Mouse (Mus musculus): ENCODE results near the gene Gsg1l. TPM values are rescaled to one million over a fixed set of nuclear protein-coding genes. Genes with fewer than 3 reads are reported as not detected.

The Gsg1l gene
- total and polyA plus RNA-seq, 2 experiments from 2014 or later: 17.8 to 42.7 TPM

- H3K4me3 ChIP-seq (ENCODE audit: low read depth, low read length): peak overlapping the region; percentile 70
- ATAC-seq (ENCODE audit: low FRiP score) (no peak), DNase-seq (ENCODE audit: low spot score) (no peak)
Measured at GRCm38 (mm10) chr7:126080949-126081654, 1.1 kb downstream of the Gsg1l start.

DNA sequence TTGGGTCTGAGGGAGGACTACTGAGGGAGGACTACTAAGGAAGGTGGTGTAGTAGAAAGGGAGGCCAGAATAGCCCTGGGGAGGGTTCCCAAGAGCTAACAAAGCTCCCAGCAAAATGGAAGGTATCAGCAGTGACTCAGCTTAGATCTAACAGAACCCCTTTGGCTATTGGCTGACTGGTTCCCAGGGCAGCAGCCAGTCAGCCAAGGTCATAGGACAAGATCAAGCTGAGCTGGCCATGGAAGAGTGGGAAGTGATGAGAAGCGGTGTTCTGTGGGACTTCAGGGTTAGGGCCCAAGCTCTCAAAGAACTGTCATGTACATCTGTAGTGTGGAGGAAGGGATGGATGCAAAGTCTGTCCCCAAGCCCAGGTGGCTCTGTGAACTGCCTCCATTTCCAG is 5.3 kb downstream of the Gsg1l start:
- ATAC-seq (ENCODE audit: low FRiP score) (no peak), DNase-seq (ENCODE audit: low spot score) (no peak)
- no peak for TF ChIP-seq CTCF (IDR thresholded peaks at IDR 0.05)
- H3K36me3 ChIP-seq (ENCODE audit: insufficient read depth, low read length): no peaks in the 10 kb centered on the region
- H3K4me3 ChIP-seq (ENCODE audit: low read depth, low read length): no peak overlapping the region
- no peak overlapping the region for H3K4me2 ChIP-seq (ENCODE audit: low read depth, low read length, poor library complexity, severe bottlenecking)
- no peaks in the 10 kb centered on the region for H3K9me3 ChIP-seq (ENCODE audit: low read length)
- H3K27ac ChIP-seq (ENCODE audit: low read depth, low read length): no peak overlapping the region
- 83% methylated on average over 1 of the region's 1 CpGs for WGBS
- no peak overlapping the region for H3K9ac ChIP-seq (replicated peaks; ENCODE audit: low read length, poor library complexity, severe bottlenecking)
- H3K27me3 ChIP-seq (ENCODE audit: insufficient read depth, low read length): no peaks in the 10 kb centered on the region
- H3K4me1 ChIP-seq (ENCODE audit: insufficient read depth, low read length): no peaks in the 10 kb centered on the region

More at GRCm38 (mm10) chr7:126080949-126081654, 1.1 kb downstream of the Gsg1l start:
- peak overlapping the region; percentile 99 for H3K4me2 ChIP-seq (ENCODE audit: low read depth, low read length, poor library complexity, severe bottlenecking)
- 16% methylated on average over 16 of the region's 16 CpGs for WGBS
- H3K36me3 ChIP-seq (ENCODE audit: insufficient read depth, low read length): no peaks in the 10 kb centered on the region
- no peak for TF ChIP-seq CTCF (IDR thresholded peaks at IDR 0.05)
- H3K4me1 ChIP-seq (ENCODE audit: insufficient read depth, low read length): peaks cover 4% of the 10 kb centered on the region; the same call in 1 of the 2 replicates
- H3K9me3 ChIP-seq (ENCODE audit: low read length): no peaks in the 10 kb centered on the region
- peak overlapping the region; percentile 62 for H3K9ac ChIP-seq (replicated peaks; ENCODE audit: low read length, poor library complexity, severe bottlenecking)
- peaks cover 4% of the 10 kb centered on the region; the same call in 1 of the 2 replicates for H3K27me3 ChIP-seq (ENCODE audit: insufficient read depth, low read length)
- H3K27ac ChIP-seq (ENCODE audit: low read depth, low read length): no peak overlapping the region; the same call in 1 of the 2 replicates

DNA sequence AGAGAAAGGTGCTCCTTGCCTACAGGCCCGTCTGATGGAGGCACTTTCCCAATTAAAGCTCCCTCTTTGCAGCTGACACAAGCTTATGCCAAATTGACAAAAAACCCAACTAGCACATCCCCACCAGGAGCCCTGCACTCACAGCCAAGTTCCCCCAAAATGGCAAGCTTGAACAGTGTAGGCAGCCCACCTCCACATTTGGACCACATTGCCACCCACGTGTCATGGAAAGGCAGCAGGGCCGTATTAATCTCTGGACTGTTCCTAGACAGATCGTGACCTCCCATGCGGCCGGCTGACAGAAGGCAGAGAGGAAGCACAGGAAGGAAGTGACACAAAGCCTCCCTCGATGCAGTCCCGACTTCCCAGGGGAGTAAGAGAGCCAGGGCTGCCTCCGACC is 7.2 kb downstream of the Gsg1l start:
- no peak for ATAC-seq (ENCODE audit: low FRiP score)
- no peaks in the 10 kb centered on the region for H3K36me3 ChIP-seq (ENCODE audit: insufficient read depth, low read length)
- no peak for DNase-seq (ENCODE audit: low spot score)
- no peaks in the 10 kb centered on the region; the same call in 1 of the 2 replicates for H3K4me1 ChIP-seq (ENCODE audit: insufficient read depth, low read length)
- H3K4me2 ChIP-seq (ENCODE audit: low read depth, low read length, poor library complexity, severe bottlenecking): no peak overlapping the region
- no peaks in the 10 kb centered on the region for H3K9me3 ChIP-seq (ENCODE audit: low read length)
- H3K27ac ChIP-seq (ENCODE audit: low read depth, low read length): no peak overlapping the region
- no peak overlapping the region for H3K4me3 ChIP-seq (ENCODE audit: low read depth, low read length)
- WGBS: 74% methylated on average over 9 of the region's 9 CpGs
- TF ChIP-seq CTCF (IDR thresholded peaks at IDR 0.05): no peak
- no peak overlapping the region for H3K9ac ChIP-seq (replicated peaks; ENCODE audit: low read length, poor library complexity, severe bottlenecking)
- H3K27me3 ChIP-seq (ENCODE audit: insufficient read depth, low read length): no peaks in the 10 kb centered on the region

DNA sequence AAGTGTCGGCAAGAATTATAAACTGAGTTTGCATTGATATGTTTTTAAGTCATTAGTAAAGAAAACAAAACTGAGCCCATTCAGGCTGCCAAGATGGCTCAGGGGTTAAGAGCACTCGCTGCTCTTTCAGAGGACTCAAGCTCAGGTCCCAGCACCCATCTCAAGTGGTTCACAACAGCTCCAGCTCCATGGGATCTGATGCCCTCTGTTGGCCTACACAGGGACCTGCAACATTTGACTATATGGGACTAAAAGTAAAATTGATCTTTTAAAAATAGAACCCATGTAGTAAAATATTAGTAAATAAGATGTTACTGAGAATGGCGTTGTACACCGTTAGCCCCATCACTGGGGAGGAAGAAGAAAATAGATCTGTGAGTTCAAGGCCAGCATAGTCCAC is 11.9 kb downstream of the Gsg1l start:
- DNase-seq (ENCODE audit: low spot score) (no peak), ATAC-seq (ENCODE audit: low FRiP score) (no peak)
- H3K4me1 ChIP-seq (ENCODE audit: insufficient read depth, low read length): no peaks in the 10 kb centered on the region; the same call in 1 of the 2 replicates
- no peak; the same call in 1 of the 2 replicates for TF ChIP-seq CTCF (IDR thresholded peaks at IDR 0.05)
- no peaks in the 10 kb centered on the region for H3K27me3 ChIP-seq (ENCODE audit: insufficient read depth, low read length)
- H3K36me3 ChIP-seq (ENCODE audit: insufficient read depth, low read length): no peaks in the 10 kb centered on the region
- no peaks in the 10 kb centered on the region for H3K9me3 ChIP-seq (ENCODE audit: low read length)
- H3K9ac ChIP-seq (replicated peaks; ENCODE audit: low read length, poor library complexity, severe bottlenecking): no peak overlapping the region
- no peak overlapping the region for H3K4me2 ChIP-seq (ENCODE audit: low read depth, low read length, poor library complexity, severe bottlenecking)
- H3K4me3 ChIP-seq (ENCODE audit: low read depth, low read length): no peak overlapping the region
- H3K27ac ChIP-seq (ENCODE audit: low read depth, low read length): no peak overlapping the region
- 95% methylated on average over 4 of the region's 4 CpGs for WGBS

DNA sequence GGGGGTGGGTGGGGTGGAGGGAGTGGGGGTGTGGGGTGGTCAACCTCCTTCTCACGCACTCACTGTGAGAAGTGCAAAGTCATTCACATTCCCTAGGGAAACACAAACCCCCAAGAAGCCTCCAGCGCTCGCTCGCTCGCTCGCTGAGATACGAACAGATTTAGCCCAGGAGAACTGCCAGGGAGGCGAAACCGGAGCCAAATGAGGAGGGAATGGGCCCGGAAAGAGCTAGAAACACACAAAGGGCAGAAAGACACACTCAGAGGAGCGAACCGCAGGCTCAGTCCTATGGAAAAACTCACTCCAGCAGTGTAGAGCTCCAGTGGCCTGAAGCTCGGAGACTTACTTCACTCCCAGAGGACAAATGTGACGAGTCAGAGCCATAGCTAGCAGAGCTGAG is 15.4 kb downstream of the Gsg1l start:
- H3K4me1 ChIP-seq (ENCODE audit: insufficient read depth, low read length): no peaks in the 10 kb centered on the region; the same call in 1 of the 2 replicates
- peak; percentile 78 for DNase-seq (ENCODE audit: low spot score)
- H3K36me3 ChIP-seq (ENCODE audit: insufficient read depth, low read length): no peaks in the 10 kb centered on the region
- no peak overlapping the region for H3K9ac ChIP-seq (replicated peaks; ENCODE audit: low read length, poor library complexity, severe bottlenecking)
- no peak overlapping the region for H3K27ac ChIP-seq (ENCODE audit: low read depth, low read length)
- H3K4me2 ChIP-seq (ENCODE audit: low read depth, low read length, poor library complexity, severe bottlenecking): no peak overlapping the region
- H3K9me3 ChIP-seq (ENCODE audit: low read length): no peaks in the 10 kb centered on the region
- no peaks in the 10 kb centered on the region for H3K27me3 ChIP-seq (ENCODE audit: insufficient read depth, low read length)
- TF ChIP-seq CTCF (IDR thresholded peaks at IDR 0.05): no peak
- WGBS: 45% methylated on average over 14 of the region's 14 CpGs
- no peak overlapping the region for H3K4me3 ChIP-seq (ENCODE audit: low read depth, low read length)
- no peak for ATAC-seq (ENCODE audit: low FRiP score)

DNA sequence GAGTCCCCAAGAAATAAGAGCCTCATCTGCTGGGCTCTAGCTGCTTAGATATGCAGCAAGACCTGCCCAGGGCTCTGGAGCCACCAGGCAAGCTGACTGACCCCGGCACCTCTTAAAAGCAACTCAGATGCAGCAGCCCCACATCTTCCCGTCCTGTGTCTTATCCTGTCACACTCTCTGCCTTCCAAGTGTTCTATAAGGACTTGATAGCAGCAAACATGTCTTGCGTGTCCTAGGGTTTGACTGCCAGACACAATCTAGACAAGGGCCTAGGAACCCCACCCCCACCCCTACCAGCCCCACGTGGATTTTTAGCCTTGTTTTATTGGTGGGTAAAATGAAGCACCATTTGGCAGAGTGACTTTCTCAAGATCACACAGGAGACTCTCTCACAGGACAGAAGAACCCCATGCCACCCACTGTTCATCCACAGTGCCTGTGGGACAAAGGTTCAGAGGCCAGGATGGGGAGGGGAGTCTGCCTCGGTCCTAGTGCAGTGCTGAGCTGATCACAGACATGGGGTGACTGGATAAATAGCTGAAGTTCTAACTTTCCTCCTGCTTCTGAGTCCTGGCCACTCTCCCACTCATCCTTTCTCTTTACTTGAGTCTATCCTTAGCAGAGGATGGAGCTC is 16.9 kb downstream of the Gsg1l start:
- Histone ChIP-seq H3K27ac (ENCODE audit: low read depth, low read length) (no peak overlapping the region), H3K36me3 (ENCODE audit: insufficient read depth, low read length) (no peaks in the 10 kb centered on the region)

More for the DNA sequence above, 16.9 kb downstream of the Gsg1l start:
- H3K4me3 ChIP-seq (ENCODE audit: low read depth, low read length): no peak overlapping the region
- H3K27me3 ChIP-seq (ENCODE audit: insufficient read depth, low read length): no peaks in the 10 kb centered on the region
- DNase-seq (ENCODE audit: low spot score) (no peak), ATAC-seq (ENCODE audit: low FRiP score) (no peak)
- no peak overlapping the region for H3K4me2 ChIP-seq (ENCODE audit: low read depth, low read length, poor library complexity, severe bottlenecking)
- no peak overlapping the region for H3K9ac ChIP-seq (replicated peaks; ENCODE audit: low read length, poor library complexity, severe bottlenecking)
- no peak for TF ChIP-seq CTCF (IDR thresholded peaks at IDR 0.05)
- H3K9me3 ChIP-seq (ENCODE audit: low read length): no peaks in the 10 kb centered on the region
- H3K4me1 ChIP-seq (ENCODE audit: insufficient read depth, low read length): no peaks in the 10 kb centered on the region; the same call in 1 of the 2 replicates
- 75% methylated on average over 5 of the region's 5 CpGs for WGBS

Measured in midbrain, postnatal 0 days (tissue).